Mouse (Mus musculus) forebrain, embryonic 14.5 days (tissue): ENCODE results near the gene Mfap2. TPM values are rescaled to one million over a fixed set of nuclear protein-coding genes. Genes with fewer than 3 reads are reported as not detected.

Source experiments
- ATAC-seq: fragments of 200-750 bp; cut with Nextera tagmentation; 2 replicates; pipeline ENCODE4 v1.8.0; 2017; ENCODE audit warnings: mild to moderate bottlenecking, moderate library complexity
- DNase-seq: peaks from one replicate; pipeline ENCODE4 v3.0.0-alpha.2; 2015; ENCODE audit warnings: low spot score
- H3K27ac ChIP-seq: fragments of 300-500 bp; sonication (generic); 2 replicates; pipeline ENCODE4 v1.5.1; 2014; ENCODE audit warnings: low read depth, mild to moderate bottlenecking, control low read depth, low read length, moderate library complexity
- H3K27me3 ChIP-seq: fragments of 300-500 bp; sonication (generic); replicated peaks from 2 replicates; pipeline ENCODE4 v1.6.1; 2014; ENCODE audit warnings: low read length, control low read depth, mixed read lengths; ENCODE audit not compliant: control insufficient read depth, insufficient read depth
- H3K36me3 ChIP-seq: fragments of 300-500 bp; sonication (generic); 2 replicates; pipeline ENCODE4 v1.6.1; 2014; ENCODE audit warnings: low read length, control low read depth; ENCODE audit not compliant: control insufficient read depth, insufficient read depth
- H3K4me1 ChIP-seq: fragments of 300-500 bp; sonication (generic); 2 replicates; pipeline ENCODE4 v1.6.1; 2014; ENCODE audit warnings: antibody characterized with exemption, low read length, control low read depth; ENCODE audit not compliant: control insufficient read depth, insufficient read depth
- H3K4me2 ChIP-seq: fragments of 300-500 bp; sonication (generic); 2 replicates; pipeline ENCODE4 v1.6.1; 2014; ENCODE audit warnings: mild to moderate bottlenecking, control low read depth, low read length
- H3K4me3 ChIP-seq: fragments of 300-500 bp; sonication (generic); 2 replicates; pipeline ENCODE4 v1.5.1; 2014; ENCODE audit warnings: low read depth, low read length, control low read depth
- H3K9ac ChIP-seq: fragments of 300-500 bp; sonication (generic); 2 replicates; pipeline ENCODE4 v1.6.1; 2014; ENCODE audit warnings: mild to moderate bottlenecking, low read length, control low read depth, moderate library complexity
- H3K9me3 ChIP-seq: fragments of 300-500 bp; sonication (generic); replicated peaks from 2 replicates; pipeline ENCODE4 v1.6.1; 2016; ENCODE audit warnings: low read length, control low read depth, mixed read lengths; ENCODE audit not compliant: control insufficient read depth
- WGBS: fragments of 180-500 bp; shearing (Covaris S2); extraction: QIAGEN DNeasy Blood & Tissue Kit; methylation state at CpG from one replicate; pipeline ENCODE4 v1.1.7; 2014; 5-methylcytosine and 5-hydroxymethylcytosine counted together
- polyA plus RNA-seq: library from polyadenylated mRNA; unstranded; fragments of >200 nt; fragmentation: Nextera tagmentation; extraction: Ambion mirVana; gene quantifications from 2 replicates; pipeline ENCODE4 v1.2.1, GENCODE M21; 2014

Gene Mfap2
- polyA plus RNA-seq, 1 experiment from 2014 or later, result 287 TPM

- H3K27me3 ChIP-seq, result no peaks in the 10 kb centered on the region
- H3K4me1 ChIP-seq, result peaks cover 26% of the 10 kb centered on the region
- ATAC-seq (no peak), DNase-seq (no peak)
- H3K27ac ChIP-seq, result no peak overlapping the region
- H3K4me2 ChIP-seq, result no peak overlapping the region
- no peaks in the 10 kb centered on the region for H3K9me3 ChIP-seq
- no peak overlapping the region for H3K9ac ChIP-seq
- WGBS, result 83% methylated on average over 7 of the region's 7 CpGs
- peaks cover 53% of the 10 kb centered on the region for H3K36me3 ChIP-seq
- no peak overlapping the region for H3K4me3 ChIP-seq
Measured at GRCm38 (mm10) chr4:141015356-141015755, 5.1 kb downstream of the Mfap2 start.

GRCm38 (mm10) chr4:141016311-141016710 is 6.1 kb downstream of the Mfap2 start:
- Histone ChIP-seq H3K27me3 (no peaks in the 10 kb centered on the region), H3K4me2 (no peak overlapping the region), H3K27ac (peak overlapping the region; percentile 52; the same call in 1 of the 2 replicates), H3K36me3 (peaks cover 53% of the 10 kb centered on the region), H3K4me1 (peaks cover 35% of the 10 kb centered on the region), H3K4me3 (no peak overlapping the region), H3K9me3 (no peaks in the 10 kb centered on the region), H3K9ac (no peak overlapping the region)
- ATAC-seq (no peak), DNase-seq (no peak)
- WGBS, result 89% methylated on average over 9 of the region's 9 CpGs

DNA sequence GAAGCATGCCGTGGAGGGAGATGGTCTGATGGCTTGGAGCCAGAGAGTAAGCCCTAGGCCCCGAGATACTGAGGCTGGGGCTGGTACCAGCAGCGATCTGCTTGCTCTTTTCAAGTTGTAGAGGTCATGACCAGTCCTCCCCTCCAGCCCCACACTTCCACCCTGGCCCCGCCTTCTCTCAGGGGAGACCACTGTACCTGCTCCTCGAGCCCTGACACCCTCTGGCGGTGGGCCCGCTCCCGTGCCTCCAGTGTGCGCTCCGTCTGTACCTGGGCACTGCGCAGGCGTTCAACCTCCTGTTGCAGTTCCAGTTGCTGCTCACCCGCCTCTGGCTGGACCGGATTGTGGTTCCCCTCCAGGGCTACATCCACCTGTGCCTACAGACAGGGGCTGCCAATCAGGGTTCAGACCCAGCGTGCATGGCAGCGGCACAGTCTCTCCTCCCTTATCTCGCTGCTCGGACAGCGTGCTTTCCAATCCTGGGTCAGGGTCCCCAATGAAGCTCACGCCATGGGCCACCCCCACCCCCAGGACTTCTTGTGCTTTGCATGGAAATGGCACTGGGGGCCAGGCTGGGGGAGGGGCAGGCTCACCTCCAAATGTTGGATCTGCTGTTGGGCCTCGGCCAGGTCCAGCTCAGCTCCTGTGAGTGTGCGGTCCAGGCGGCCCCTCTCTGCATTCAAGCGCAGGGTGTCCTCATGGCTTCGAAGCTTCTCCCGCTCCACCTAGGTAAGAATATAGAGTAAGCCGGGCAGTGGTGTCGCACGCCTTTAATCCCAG is 7.6 kb downstream of the Mfap2 start:
- 76% methylated on average over 29 of the region's 29 CpGs for WGBS
- H3K36me3 ChIP-seq, result peaks cover 53% of the 10 kb centered on the region
- DNase-seq (no peak), ATAC-seq (no peak)
- no peaks in the 10 kb centered on the region for H3K9me3 ChIP-seq
- H3K27ac ChIP-seq, result peak overlapping the region; percentile 52
- H3K4me3 ChIP-seq, result no peak overlapping the region
- peaks cover 25% of the 10 kb centered on the region for H3K4me1 ChIP-seq
- H3K27me3 ChIP-seq, result no peaks in the 10 kb centered on the region
- no peak overlapping the region for H3K4me2 ChIP-seq
- no peak overlapping the region for H3K9ac ChIP-seq

- peaks cover 25% of the 10 kb centered on the region for H3K4me1 ChIP-seq
- peak overlapping the region; percentile 96 for H3K27ac ChIP-seq
- WGBS, result 74% methylated on average over 17 of the region's 17 CpGs
- no peak overlapping the region for H3K4me2 ChIP-seq
- ATAC-seq, result 0 out of 2 replicates have a peak, but pooled peaks have one; percentile 1
- DNase-seq, result no peak
- H3K9me3 ChIP-seq, result no peaks in the 10 kb centered on the region
- 0 out of 2 replicates have a peak overlapping the region, but pooled peaks have one; percentile 3 for H3K9ac ChIP-seq
- H3K27me3 ChIP-seq, result no peaks in the 10 kb centered on the region
- H3K4me3 ChIP-seq, result no peak overlapping the region
- H3K36me3 ChIP-seq, result peaks cover 38% of the 10 kb centered on the region
Measured at GRCm38 (mm10) chr4:141020220-141020619, 10.0 kb downstream of the Mfap2 start.

DNA sequence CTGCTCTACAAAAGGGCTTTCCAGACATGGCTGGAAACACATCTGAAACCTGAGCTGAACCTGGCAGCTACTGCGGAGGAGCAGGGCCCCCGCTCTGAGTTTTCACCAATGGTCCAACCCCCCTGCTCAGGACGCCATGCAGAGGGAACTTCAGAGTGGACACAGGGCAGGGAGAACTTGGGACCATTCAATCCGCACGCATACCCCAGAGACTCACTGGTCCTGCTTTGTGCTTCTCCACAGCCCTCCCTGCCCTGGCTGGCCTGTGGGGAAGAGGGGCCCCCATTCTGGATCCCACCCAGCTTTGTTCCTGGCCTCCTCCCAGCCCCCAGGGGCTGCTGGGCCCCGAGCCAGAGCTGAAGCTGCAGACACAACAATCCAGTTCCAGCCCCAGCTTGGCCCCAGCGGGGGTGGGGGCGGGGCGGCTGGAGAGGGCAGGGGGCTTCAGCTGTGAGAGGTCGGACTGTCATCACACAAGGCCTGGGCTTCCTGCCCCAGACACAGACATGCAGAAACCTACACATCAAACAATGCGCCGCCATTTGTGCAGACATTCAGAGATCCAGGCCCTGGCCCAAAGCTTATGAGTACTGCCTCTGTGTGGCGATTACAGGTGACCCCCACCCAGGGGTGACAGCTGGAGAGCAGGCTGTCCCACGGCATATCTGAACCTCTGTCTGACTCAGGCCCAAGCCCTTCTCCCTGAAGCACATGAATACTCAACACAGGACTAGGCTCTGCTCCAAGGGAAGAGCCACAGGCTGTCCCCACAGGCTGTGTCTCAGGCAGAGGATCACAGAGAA is 10.8 kb downstream of the Mfap2 start:
- 12% methylated on average over 14 of the region's 14 CpGs for WGBS
- Histone ChIP-seq H3K4me2 (0 out of 2 replicates have a peak overlapping the region, but pooled peaks have one; percentile 8), H3K27me3 (no peaks in the 10 kb centered on the region), H3K4me3 (no peak overlapping the region), H3K4me1 (peaks cover 25% of the 10 kb centered on the region), H3K36me3 (peaks cover 38% of the 10 kb centered on the region), H3K9me3 (no peaks in the 10 kb centered on the region), H3K27ac (peak overlapping the region; percentile 96), H3K9ac (peak overlapping the region; percentile 3; the same call in 1 of the 2 replicates)
- ATAC-seq (peak; percentile 76), DNase-seq (peak; percentile 88)

DNA sequence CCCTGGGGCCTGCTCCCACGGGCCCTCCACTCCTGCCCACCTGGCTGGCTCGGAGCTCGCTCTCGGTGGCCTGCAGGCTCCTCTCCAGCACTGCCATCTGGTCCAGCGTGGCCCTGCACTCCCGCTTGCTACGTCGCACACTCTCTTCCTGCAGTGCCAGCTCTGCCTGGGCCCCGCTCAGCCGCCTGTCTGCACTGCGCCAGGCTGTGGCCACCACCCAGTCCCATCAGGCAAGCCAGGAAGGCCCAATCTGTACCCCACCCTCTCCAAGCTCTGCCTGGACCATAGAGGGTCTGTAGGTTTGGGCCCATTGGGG is 11.4 kb downstream of the Mfap2 start:
- Histone ChIP-seq H3K4me1 (peaks cover 25% of the 10 kb centered on the region), H3K36me3 (peaks cover 38% of the 10 kb centered on the region)

DNA sequence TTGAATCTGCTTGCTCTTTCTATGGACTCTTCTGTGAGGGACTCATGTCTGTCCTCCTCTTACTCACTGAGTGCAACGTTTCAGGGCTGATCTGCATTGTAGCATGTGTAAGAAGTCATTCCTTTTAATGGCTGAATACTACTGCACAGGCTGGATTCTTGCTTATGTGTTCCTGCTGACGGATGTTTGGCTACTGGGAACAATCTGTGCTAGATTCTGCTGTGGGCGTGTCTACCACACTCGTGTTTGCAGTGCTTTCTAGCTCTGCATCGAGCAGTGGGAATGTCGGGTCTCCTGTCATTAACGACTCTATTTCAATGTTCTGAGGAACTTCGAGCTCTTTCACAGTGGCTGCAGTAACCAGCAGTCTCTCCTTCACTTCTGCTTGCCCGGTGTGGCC is 13.8 kb downstream of the Mfap2 start:
- ATAC-seq, result no peak
- peaks cover 25% of the 10 kb centered on the region for H3K4me1 ChIP-seq
- no peak overlapping the region for H3K27ac ChIP-seq
- no peak for DNase-seq
- no peaks in the 10 kb centered on the region for H3K27me3 ChIP-seq
- 79% methylated on average over 9 of the region's 9 CpGs for WGBS
- no peak overlapping the region for H3K4me2 ChIP-seq
- H3K4me3 ChIP-seq, result no peak overlapping the region
- peaks cover 53% of the 10 kb centered on the region for H3K36me3 ChIP-seq
- H3K9ac ChIP-seq, result no peak overlapping the region
- no peaks in the 10 kb centered on the region for H3K9me3 ChIP-seq

More for the DNA sequence above, 11.4 kb downstream of the Mfap2 start:
- no peak overlapping the region for H3K4me3 ChIP-seq
- H3K27me3 ChIP-seq, result no peaks in the 10 kb centered on the region
- WGBS, result 26% methylated on average over 11 of the region's 11 CpGs
- H3K9me3 ChIP-seq, result no peaks in the 10 kb centered on the region
- DNase-seq, result peak; percentile 63
- peak; percentile 49 for ATAC-seq
- H3K4me2 ChIP-seq, result no peak overlapping the region
- peak overlapping the region; percentile 96 for H3K27ac ChIP-seq
- H3K9ac ChIP-seq, result peak overlapping the region; percentile 3; the same call in 1 of the 2 replicates

DNA sequence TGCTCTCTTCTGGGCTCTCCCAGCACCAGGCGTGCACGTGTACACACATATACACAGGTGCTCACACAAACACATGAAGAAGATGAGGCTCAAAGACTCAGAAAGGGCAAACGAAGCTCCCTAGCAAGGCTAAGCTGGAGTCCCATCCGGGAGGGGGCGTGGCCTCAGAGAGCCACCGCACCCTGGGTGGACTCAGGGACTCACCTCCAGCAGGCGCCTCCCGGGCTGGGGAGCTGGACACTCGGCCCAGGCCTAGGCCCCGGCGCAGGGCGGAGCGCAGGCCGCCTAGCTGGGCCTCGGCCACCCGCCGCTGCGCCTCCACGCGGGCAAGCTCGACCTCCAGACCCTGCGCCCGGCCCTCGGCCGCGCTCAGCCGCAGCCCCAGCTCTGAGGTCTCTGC is 14.8 kb downstream of the Mfap2 start:
- Histone ChIP-seq H3K4me1 (peaks cover 18% of the 10 kb centered on the region), H3K27me3 (no peaks in the 10 kb centered on the region), H3K9ac (no peak overlapping the region), H3K27ac (no peak overlapping the region), H3K36me3 (peaks cover 56% of the 10 kb centered on the region), H3K4me2 (no peak overlapping the region), H3K4me3 (no peak overlapping the region), H3K9me3 (no peaks in the 10 kb centered on the region)
- 76% methylated on average over 22 of the region's 27 CpGs for WGBS
- ATAC-seq (no peak), DNase-seq (no peak)
